Mouse (Mus musculus): ENCODE data around the gene Ptov1.

The Ptov1 gene

GRCm38 (mm10) chr7:44838073-44838472 is 31.5 kb downstream of the Ptov1 start:
- no peak for DNase-seq

- no peak for DNase-seq
Observed at GRCm38 (mm10) chr7:44836423-44837053, 33.0 kb downstream of the Ptov1 start.

- DNase-seq: peak; percentile 51
Observed at GRCm38 (mm10) chr7:44836016-44836404, 33.6 kb downstream of the Ptov1 start.

GRCm38 (mm10) chr7:44835373-44836015 is 34.1 kb downstream of the Ptov1 start:
- DNase-seq: no peak

- DNase-seq: no peak
Observed at GRCm38 (mm10) chr7:44832763-44833162, 36.8 kb downstream of the Ptov1 start.

DNA sequence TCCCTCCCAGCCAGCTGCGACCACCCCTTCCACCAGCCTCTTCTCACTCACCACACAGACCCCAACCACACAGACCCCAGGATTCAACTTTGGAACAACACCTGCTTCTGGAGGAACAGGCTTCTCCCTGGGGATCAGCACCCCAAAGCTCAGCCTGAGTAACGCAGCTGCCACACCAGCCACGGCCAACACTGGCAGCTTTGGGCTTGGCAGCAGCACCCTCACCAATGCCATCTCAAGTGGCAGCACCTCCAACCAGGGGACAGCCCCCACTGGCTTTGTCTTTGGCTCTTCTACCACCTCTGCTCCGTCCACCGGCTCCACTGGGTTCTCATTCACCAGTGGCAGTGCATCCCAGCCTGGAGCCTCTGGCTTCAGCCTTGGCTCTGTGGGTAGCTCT is 40.9 kb downstream of the Ptov1 start:
- DNase-seq: peak; percentile 1

DNA sequence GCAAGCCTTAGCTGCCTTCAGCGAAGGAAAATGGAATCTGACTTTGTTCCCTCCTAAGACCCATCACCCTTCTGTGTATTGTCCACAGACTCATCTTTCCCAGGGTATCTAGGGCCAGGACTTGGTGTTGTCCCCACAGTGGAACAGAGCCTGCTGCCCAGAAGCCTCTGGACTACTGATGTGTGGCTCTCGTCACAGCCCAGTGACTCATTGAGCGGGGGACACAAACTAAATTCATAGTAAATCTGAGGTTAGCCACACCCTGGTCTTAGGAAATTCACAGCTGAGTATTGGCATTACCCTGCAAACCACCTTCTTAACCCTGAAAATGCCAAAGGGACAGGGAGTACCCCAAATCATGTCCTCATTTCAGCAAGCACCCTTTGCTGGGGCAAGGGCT is 42.8 kb downstream of the Ptov1 start:
- no peak for DNase-seq

GRCm38 (mm10) chr7:44824872-44825271 is 44.7 kb downstream of the Ptov1 start:
- peak; percentile 64 for DNase-seq

GRCm38 (mm10) chr7:44823409-44823808 is 46.2 kb downstream of the Ptov1 start:
- peak; percentile 8 for DNase-seq

GRCm38 (mm10) chr7:44821666-44822448 is 47.7 kb downstream of the Ptov1 start:
- peak; percentile 1 for DNase-seq

DNA sequence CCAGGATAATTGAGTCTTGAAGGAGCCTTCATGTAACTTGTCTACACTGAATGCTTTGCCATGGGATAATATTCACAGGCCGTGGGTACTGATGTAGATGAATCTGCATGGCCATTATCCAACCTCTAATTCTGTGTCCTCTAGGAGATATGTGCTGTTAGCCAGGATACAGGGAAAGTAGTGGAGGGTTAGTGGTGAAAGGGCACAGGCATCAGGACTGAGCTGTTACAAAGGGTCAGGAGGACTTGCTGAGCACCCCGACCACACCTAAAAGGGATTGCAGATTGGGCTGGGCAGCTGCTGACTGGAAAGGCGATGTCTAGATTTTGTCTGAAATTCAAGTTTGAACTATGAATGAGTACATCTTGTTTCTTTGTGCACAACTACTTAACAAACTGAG is 49.1 kb downstream of the Ptov1 start:
- no peak for DNase-seq

- DNase-seq: no peak
Observed at GRCm38 (mm10) chr7:44819863-44820262, 49.7 kb downstream of the Ptov1 start.

- no peak for DNase-seq
Observed at GRCm38 (mm10) chr7:44819391-44819790, 50.2 kb downstream of the Ptov1 start.

GRCm38 (mm10) chr7:44818751-44819235 is 50.8 kb downstream of the Ptov1 start:
- DNase-seq: no peak

DNA sequence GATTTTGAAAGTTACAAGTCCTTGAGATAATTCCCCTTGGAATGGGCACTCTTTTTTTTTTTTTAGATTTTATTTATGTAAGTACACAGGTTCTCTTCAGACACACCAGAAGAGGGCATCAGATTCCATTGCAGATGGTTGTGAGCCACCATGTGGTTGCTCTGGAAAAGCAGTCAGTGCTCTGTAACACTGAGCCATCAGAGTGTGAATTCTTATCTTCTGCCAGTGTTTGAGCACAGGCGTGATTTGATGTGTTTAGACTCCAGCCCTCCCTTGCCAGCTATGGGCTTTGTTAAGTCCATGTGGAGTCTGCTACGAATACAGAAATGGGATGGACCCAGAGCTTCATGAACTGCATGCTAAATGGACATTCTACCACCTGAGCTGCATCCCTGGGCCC is 51.4 kb downstream of the Ptov1 start:
- DNase-seq: no peak

DNA sequence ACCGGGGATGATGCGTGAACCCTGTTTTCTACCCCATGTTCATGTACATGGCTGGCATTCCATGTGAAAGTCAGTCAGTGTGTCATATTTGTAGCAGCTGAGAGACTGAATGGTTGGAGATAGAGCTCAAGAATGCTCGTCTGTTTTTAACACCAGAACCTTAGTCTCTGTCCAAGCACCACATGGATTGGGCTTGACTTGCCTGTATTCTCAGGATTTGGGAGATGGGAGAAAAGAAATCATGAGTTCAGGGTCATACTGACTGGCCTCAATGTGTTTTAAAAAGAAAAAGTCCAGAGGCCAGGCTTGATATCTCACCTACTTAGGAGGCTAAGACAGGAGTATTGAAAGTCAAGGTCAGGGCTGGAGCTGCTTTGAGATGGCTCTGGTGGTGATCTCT is 52.1 kb downstream of the Ptov1 start:
- no peak for DNase-seq

- DNase-seq: no peak
Observed at GRCm38 (mm10) chr7:44816470-44817021, 53.0 kb downstream of the Ptov1 start, which contains the start of gene Atf5. Gene Atf5, minus strand, starts transcription at chr7:44816658.

- DNase-seq: peak; percentile 99
Observed at GRCm38 (mm10) chr7:44815721-44816469, 53.7 kb downstream of the Ptov1 start, which contains the start of the genes Nup62 and Il4i1. Gene Nup62, plus strand, starts transcription at chr7:44816088. Gene Il4i1, plus strand, starts transcription at chr7:44816387.

GRCm38 (mm10) chr7:44814952-44815553 is 54.5 kb downstream of the Ptov1 start:
- DNase-seq: no peak

- DNase-seq: no peak
Observed at GRCm38 (mm10) chr7:44814423-44814822, 55.2 kb downstream of the Ptov1 start.

GRCm38 (mm10) chr7:44813985-44814384 is 55.6 kb downstream of the Ptov1 start:
- DNase-seq: no peak

All from layer of hippocampus, adult 9-11 months (tissue).